Mouse (Mus musculus) cerebellum, adult 8-10 months (tissue): Measurements from ENCODE around the gene Dhfr.

Experiments
- DNase-seq: peaks from one replicate; pipeline ENCODE4 v3.0.0; 2022

The Dhfr gene

DNA sequence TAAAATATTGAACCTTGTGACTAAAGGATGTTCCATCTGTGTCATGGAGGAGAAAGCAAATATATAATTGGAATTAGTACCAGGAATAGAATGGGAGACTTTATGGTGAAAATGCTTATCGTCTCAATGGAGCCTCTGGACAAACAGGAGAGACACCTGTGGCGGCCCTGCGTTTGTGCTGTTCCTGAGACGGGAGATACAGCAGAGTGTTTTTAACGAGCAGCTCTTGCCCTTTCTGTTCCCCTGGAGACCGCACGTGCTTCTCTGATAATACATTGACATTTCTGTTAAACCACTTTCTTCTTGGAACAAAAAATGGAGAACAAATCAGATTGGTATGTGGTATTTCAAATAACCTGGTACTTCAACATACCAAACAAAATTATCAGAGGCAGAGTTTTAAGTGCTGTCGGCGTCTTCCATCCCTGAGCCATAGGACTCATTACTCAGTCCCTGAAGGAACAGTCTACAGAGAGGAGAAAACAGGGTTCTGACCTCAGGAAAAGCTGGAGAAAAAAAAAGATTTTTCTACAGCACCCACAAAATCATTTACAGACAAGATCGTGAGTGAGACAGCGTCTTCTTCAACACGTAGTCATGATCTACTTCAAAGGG, 38.6 kb downstream of the Dhfr start:
- DNase-seq, result no peak

GRCm38 (mm10) chr13:92398491-92399384, 44.2 kb downstream of the Dhfr start:
- DNase-seq, result peak; percentile 11

- DNase-seq, result no peak
These were observed 47.5 kb downstream of the Dhfr start for GRCm38 (mm10) chr13:92402063-92402462.

- no peak for DNase-seq
These were observed 49.0 kb downstream of the Dhfr start for GRCm38 (mm10) chr13:92403496-92403895.

DNA sequence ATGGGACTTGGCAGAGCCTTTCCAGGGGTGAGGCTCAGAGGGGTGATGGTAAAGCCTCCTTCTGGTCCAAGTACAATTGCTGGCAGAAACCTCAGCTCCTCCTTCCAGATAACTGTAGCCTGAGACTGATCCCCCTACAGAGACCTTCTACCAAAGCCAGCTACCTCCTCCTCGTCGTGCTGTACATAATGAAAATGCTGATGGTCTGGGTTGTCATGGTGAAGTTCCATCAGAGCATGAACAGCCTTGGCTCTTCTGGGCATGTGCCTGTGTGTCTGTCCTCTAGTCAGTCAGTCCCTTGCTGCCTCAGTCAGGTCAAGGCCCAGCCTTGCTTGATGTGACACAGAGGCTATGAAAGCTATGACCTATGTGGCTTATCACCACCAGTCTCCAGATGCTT, 56.0 kb downstream of the Dhfr start:
- no peak for DNase-seq

DNA sequence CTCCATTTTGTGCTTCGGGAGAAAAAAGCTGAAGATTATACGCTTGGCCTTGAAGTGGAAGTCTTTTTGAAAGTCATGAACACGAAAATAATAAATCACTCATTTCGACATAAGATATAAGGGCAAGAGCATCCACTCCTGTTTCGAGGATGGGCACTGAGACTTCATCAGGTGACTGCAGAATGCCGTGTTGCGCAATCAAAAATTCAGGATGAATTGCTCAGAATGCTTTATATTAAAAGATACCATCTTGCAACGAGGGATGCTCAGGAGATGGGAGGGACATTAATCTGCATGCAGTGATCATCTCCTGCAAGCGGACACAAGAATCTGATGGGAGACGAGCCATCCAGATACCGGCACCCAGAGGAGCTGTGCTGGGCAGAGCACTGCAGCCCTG, 65.1 kb downstream of the Dhfr start:
- no peak for DNase-seq

GRCm38 (mm10) chr13:92423711-92424110, 69.2 kb downstream of the Dhfr start:
- no peak for DNase-seq

DNA sequence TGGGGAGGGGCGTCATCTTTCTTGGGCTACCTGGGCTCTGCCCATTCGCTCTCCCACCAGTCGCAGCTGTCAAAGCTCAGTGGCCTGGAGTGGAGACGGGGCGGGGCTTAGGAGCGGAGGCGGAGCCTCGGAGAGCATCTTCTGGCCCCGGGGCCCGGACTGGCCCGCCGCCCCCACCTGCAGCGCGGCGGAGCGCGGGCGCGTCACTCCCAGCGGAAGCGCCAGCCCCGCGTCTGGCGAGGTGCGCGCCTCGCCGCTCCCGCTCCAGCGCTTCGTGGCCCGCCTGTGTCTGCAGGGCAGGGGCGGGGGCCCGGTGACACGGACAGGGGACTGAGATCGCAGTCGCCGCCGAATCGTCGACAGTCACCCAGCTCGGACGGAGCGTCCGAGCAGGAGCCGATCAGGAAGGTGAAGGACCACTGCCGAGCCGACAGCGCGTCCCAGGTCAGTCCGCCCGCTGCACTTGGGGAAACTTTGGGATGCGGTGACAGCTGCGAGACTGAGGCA, 71.3 kb downstream of the Dhfr start, which contains the start of gene Ankrd34b:
Gene Ankrd34b (plus strand): TSS at position 139 of the 507 bp plus-strand sequence.
- peak; percentile 89 for DNase-seq

DNA sequence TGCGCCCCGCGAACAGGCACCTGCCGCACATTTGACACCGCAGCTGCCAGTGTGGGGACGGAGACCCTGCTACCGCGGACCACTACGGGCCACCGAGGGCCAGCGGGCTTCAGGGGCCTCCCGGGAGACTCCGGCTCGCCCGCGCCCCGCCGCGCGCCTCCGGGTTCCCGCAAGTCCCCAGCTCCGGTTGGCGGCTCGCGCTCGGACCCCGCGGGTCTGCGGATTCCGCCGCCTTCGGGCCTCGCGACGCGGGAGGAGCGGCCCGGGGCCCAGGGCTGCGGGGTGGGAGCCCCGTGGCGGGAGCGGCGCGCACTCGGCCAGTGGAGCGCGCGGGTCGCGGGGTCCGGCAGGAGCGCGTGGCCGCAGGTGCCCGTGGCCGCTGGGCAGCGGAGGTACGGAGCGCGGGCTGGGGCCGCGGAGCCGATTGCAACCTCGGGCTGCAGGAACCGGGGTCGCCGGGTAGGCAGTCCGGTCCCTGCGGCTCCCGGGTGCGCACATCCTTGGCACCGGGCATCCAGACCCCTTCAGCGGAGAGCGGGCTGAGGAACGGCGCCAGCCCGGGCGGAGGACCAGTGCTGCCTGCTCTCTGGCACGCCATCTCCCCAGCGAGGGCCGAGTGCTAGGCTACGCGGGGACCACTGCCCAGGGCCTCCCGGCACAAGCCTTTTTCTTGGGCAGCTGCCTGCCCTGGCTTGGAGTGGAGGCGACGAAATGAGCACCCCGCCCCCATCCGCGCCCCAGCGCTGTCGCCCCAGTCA, 71.9 kb downstream of the Dhfr start:
- DNase-seq, result peak; percentile 44

GRCm38 (mm10) chr13:92427351-92427855, 72.9 kb downstream of the Dhfr start:
- peak; percentile 12 for DNase-seq
